Mouse (Mus musculus): ENCODE results near the gene Mfsd13b. TPM values are rescaled to one million over a fixed set of nuclear protein-coding genes. Genes with fewer than 3 reads are reported as not detected.
"Not testable (repeated sequence)": the region's sequence is repeated elsewhere in the genome, so short reads cannot be mapped to it uniquely, and the experiment has no call there.

Gene Mfsd13b
- polyA plus RNA-seq, 1 experiment from 2014 or later: 0.63 TPM

GRCm38 (mm10) chr7:120943936-120944509 lies 38.3 kb upstream of the Mfsd13b start:
- Histone ChIP-seq H3K9ac (ENCODE audit: low read depth, low read length) (no peak overlapping the region), H3K36me3 (ENCODE audit: control insufficient read depth, insufficient read depth, low read length) (peaks cover 31% of the 10 kb centered on the region), H3K27ac (ENCODE audit: low read length) (no peak overlapping the region), H3K9me3 (replicated peaks; ENCODE audit: control insufficient read depth, low read length, poor library complexity, severe bottlenecking) (no peaks in the 10 kb centered on the region), H3K4me3 (ENCODE audit: low read depth, low read length) (no peak overlapping the region), H3K27me3 (ENCODE audit: control insufficient read depth, insufficient read depth, low read depth, low read length) (no peaks in the 10 kb centered on the region), H3K4me1 (ENCODE audit: control insufficient read depth, insufficient read depth, low read length) (no peaks in the 10 kb centered on the region), H3K4me2 (ENCODE audit: low read length) (no peak overlapping the region)
- ATAC-seq: no peak
- WGBS: 96% methylated on average over 4 of the region's 8 CpGs

- not testable (repeated sequence) for H3K27me3 ChIP-seq (ENCODE audit: control insufficient read depth, insufficient read depth, low read depth, low read length); H3K9me3 ChIP-seq (replicated peaks; ENCODE audit: control insufficient read depth, low read length, poor library complexity, severe bottlenecking); H3K36me3 ChIP-seq (ENCODE audit: control insufficient read depth, insufficient read depth, low read length); H3K4me1 ChIP-seq (ENCODE audit: control insufficient read depth, insufficient read depth, low read length); ATAC-seq; H3K27ac ChIP-seq (ENCODE audit: low read length); H3K4me3 ChIP-seq (ENCODE audit: low read depth, low read length); H3K9ac ChIP-seq (ENCODE audit: low read depth, low read length); H3K4me2 ChIP-seq (ENCODE audit: low read length)
- WGBS: 88% methylated on average over 7 of the region's 7 CpGs
Observed at GRCm38 (mm10) chr7:120953591-120953990, 28.7 kb upstream of the Mfsd13b start.

GRCm38 (mm10) chr7:120960116-120960515 lies 22.2 kb upstream of the Mfsd13b start:
- Histone ChIP-seq H3K4me1 (ENCODE audit: control insufficient read depth, insufficient read depth, low read length) (no peaks in the 10 kb centered on the region), H3K4me3 (ENCODE audit: low read depth, low read length) (no peak overlapping the region), H3K9me3 (replicated peaks; ENCODE audit: control insufficient read depth, low read length, poor library complexity, severe bottlenecking) (no peaks in the 10 kb centered on the region), H3K27me3 (ENCODE audit: control insufficient read depth, insufficient read depth, low read depth, low read length) (no peaks in the 10 kb centered on the region), H3K9ac (ENCODE audit: low read depth, low read length) (no peak overlapping the region), H3K4me2 (ENCODE audit: low read length) (no peak overlapping the region), H3K36me3 (ENCODE audit: control insufficient read depth, insufficient read depth, low read length) (peaks cover 3% of the 10 kb centered on the region; the same call in 1 of the 2 replicates), H3K27ac (ENCODE audit: low read length) (no peak overlapping the region)
- ATAC-seq: no peak
- 34% methylated on average over 2 of the region's 2 CpGs for WGBS

GRCm38 (mm10) chr7:120960601-120961000 lies 21.7 kb upstream of the Mfsd13b start:
- H3K27me3 ChIP-seq (ENCODE audit: control insufficient read depth, insufficient read depth, low read depth, low read length): no peaks in the 10 kb centered on the region
- no peak overlapping the region for H3K9ac ChIP-seq (ENCODE audit: low read depth, low read length)
- no peak overlapping the region for H3K4me3 ChIP-seq (ENCODE audit: low read depth, low read length)
- peaks cover 3% of the 10 kb centered on the region; the same call in 1 of the 2 replicates for H3K36me3 ChIP-seq (ENCODE audit: control insufficient read depth, insufficient read depth, low read length)
- no peak for ATAC-seq
- H3K9me3 ChIP-seq (replicated peaks; ENCODE audit: control insufficient read depth, low read length, poor library complexity, severe bottlenecking): no peaks in the 10 kb centered on the region
- 76% methylated on average over 6 of the region's 6 CpGs for WGBS
- no peak overlapping the region for H3K4me2 ChIP-seq (ENCODE audit: low read length)
- H3K4me1 ChIP-seq (ENCODE audit: control insufficient read depth, insufficient read depth, low read length): no peaks in the 10 kb centered on the region
- H3K27ac ChIP-seq (ENCODE audit: low read length): no peak overlapping the region

- H3K27me3 ChIP-seq (ENCODE audit: control insufficient read depth, insufficient read depth, low read depth, low read length): no peaks in the 10 kb centered on the region
- no peak overlapping the region for H3K4me2 ChIP-seq (ENCODE audit: low read length)
- H3K27ac ChIP-seq (ENCODE audit: low read length): no peak overlapping the region
- H3K9me3 ChIP-seq (replicated peaks; ENCODE audit: control insufficient read depth, low read length, poor library complexity, severe bottlenecking): no peaks in the 10 kb centered on the region
- no peak overlapping the region for H3K9ac ChIP-seq (ENCODE audit: low read depth, low read length)
- no peak for ATAC-seq
- 78% methylated on average over 3 of the region's 3 CpGs for WGBS
- no peaks in the 10 kb centered on the region for H3K4me1 ChIP-seq (ENCODE audit: control insufficient read depth, insufficient read depth, low read length)
- H3K36me3 ChIP-seq (ENCODE audit: control insufficient read depth, insufficient read depth, low read length): peaks cover 3% of the 10 kb centered on the region; the same call in 1 of the 2 replicates
- no peak overlapping the region for H3K4me3 ChIP-seq (ENCODE audit: low read depth, low read length)
Observed at GRCm38 (mm10) chr7:120961893-120962292, 20.4 kb upstream of the Mfsd13b start.

GRCm38 (mm10) chr7:120963126-120963525 lies 19.2 kb upstream of the Mfsd13b start:
- no peak overlapping the region for H3K4me2 ChIP-seq (ENCODE audit: low read length)
- H3K4me1 ChIP-seq (ENCODE audit: control insufficient read depth, insufficient read depth, low read length): no peaks in the 10 kb centered on the region
- 93% methylated on average over 5 of the region's 5 CpGs for WGBS
- H3K9me3 ChIP-seq (replicated peaks; ENCODE audit: control insufficient read depth, low read length, poor library complexity, severe bottlenecking): no peaks in the 10 kb centered on the region
- H3K9ac ChIP-seq (ENCODE audit: low read depth, low read length): no peak overlapping the region
- peaks cover 3% of the 10 kb centered on the region; the same call in 1 of the 2 replicates for H3K36me3 ChIP-seq (ENCODE audit: control insufficient read depth, insufficient read depth, low read length)
- H3K27ac ChIP-seq (ENCODE audit: low read length): no peak overlapping the region
- ATAC-seq: no peak
- no peak overlapping the region for H3K4me3 ChIP-seq (ENCODE audit: low read depth, low read length)
- H3K27me3 ChIP-seq (ENCODE audit: control insufficient read depth, insufficient read depth, low read depth, low read length): no peaks in the 10 kb centered on the region

GRCm38 (mm10) chr7:120969221-120969620 lies 13.1 kb upstream of the Mfsd13b start:
- ATAC-seq: no peak
- Histone ChIP-seq H3K4me3 (ENCODE audit: low read depth, low read length) (no peak overlapping the region), H3K27ac (ENCODE audit: low read length) (no peak overlapping the region), H3K36me3 (ENCODE audit: control insufficient read depth, insufficient read depth, low read length) (0 out of 2 replicates have a peak, but pooled peaks cover 2% of the 10 kb centered on the region), H3K4me2 (ENCODE audit: low read length) (no peak overlapping the region), H3K9ac (ENCODE audit: low read depth, low read length) (no peak overlapping the region), H3K4me1 (ENCODE audit: control insufficient read depth, insufficient read depth, low read length) (0 out of 2 replicates have a peak, but pooled peaks cover under 1% of the 10 kb centered on the region), H3K9me3 (replicated peaks; ENCODE audit: control insufficient read depth, low read length, poor library complexity, severe bottlenecking) (no peaks in the 10 kb centered on the region), H3K27me3 (ENCODE audit: control insufficient read depth, insufficient read depth, low read depth, low read length) (no peaks in the 10 kb centered on the region)
- WGBS: 96% methylated on average over 7 of the region's 7 CpGs

- Histone ChIP-seq H3K9ac (ENCODE audit: low read depth, low read length) (no peak overlapping the region), H3K9me3 (replicated peaks; ENCODE audit: control insufficient read depth, low read length, poor library complexity, severe bottlenecking) (no peaks in the 10 kb centered on the region), H3K27ac (ENCODE audit: low read length) (no peak overlapping the region), H3K27me3 (ENCODE audit: control insufficient read depth, insufficient read depth, low read depth, low read length) (no peaks in the 10 kb centered on the region), H3K36me3 (ENCODE audit: control insufficient read depth, insufficient read depth, low read length) (0 out of 2 replicates have a peak, but pooled peaks cover 2% of the 10 kb centered on the region), H3K4me2 (ENCODE audit: low read length) (no peak overlapping the region), H3K4me1 (ENCODE audit: control insufficient read depth, insufficient read depth, low read length) (0 out of 2 replicates have a peak, but pooled peaks cover 2% of the 10 kb centered on the region), H3K4me3 (ENCODE audit: low read depth, low read length) (no peak overlapping the region)
- WGBS: 90% methylated on average over 5 of the region's 5 CpGs
- no peak for ATAC-seq
Observed at GRCm38 (mm10) chr7:120970112-120970511, 12.2 kb upstream of the Mfsd13b start.

- 83% methylated on average over 2 of the region's 2 CpGs for WGBS
- not testable (repeated sequence) for H3K4me2 ChIP-seq (ENCODE audit: low read length); H3K27me3 ChIP-seq (ENCODE audit: control insufficient read depth, insufficient read depth, low read depth, low read length); H3K27ac ChIP-seq (ENCODE audit: low read length); H3K36me3 ChIP-seq (ENCODE audit: control insufficient read depth, insufficient read depth, low read length); H3K9ac ChIP-seq (ENCODE audit: low read depth, low read length); H3K4me3 ChIP-seq (ENCODE audit: low read depth, low read length); ATAC-seq; H3K9me3 ChIP-seq (replicated peaks; ENCODE audit: control insufficient read depth, low read length, poor library complexity, severe bottlenecking); H3K4me1 ChIP-seq (ENCODE audit: control insufficient read depth, insufficient read depth, low read length)
Observed at GRCm38 (mm10) chr7:120972471-120972870, 9.8 kb upstream of the Mfsd13b start.
